Mouse (Mus musculus) thymus, postnatal 36 days (tissue): ENCODE measurements around the gene E2f6.

ENCODE experiments used
- DNase-seq, 2 experiments: peaks; one replicate each; pipeline ENCODE4 v3.0.0; 2022; ENCODE audit warnings: mixed read lengths in 2 of 2

Gene E2f6

DNA sequence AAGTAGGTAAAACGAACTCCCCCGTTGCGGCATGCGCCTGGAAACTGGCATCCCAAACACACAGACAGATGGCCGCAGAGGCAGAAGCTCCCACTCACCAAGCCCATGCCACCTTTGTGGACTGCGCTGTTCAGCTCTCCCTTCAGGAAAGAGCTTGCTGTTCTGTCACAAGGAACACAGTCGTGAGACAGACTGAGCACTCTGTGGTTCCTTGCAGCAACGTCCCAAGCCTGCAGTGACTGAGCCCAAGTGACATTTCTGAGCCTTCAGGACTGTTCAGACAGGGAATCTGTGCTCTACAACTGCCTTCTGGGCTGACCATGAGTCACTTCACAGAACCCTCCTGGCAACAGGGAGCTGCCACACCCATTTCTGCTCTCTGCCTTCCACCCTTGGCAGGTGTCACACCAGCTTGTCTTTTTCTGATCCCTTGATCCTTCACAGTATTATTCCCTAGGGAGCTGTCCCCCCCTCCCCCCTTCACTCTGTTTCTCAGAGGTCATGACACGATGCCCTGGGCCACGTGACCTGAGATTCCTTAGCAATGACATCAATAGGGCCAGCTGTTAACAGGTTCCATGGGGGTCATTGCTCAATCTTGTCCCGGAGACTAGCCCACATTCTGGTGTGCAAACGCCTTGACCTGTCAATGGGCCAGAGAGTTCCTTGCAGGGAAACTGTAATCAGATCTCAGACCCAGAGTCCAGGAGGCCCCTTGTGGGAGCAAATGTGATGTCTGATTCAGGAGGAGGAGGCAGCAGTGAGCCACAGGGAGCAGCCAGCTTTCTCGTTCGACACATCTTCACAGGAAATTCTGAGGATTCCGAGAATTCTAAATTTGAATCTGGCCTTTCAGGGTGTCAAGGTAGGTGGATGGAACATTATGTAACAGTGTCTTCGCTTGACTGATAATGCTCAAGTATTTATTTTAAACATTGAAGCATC lies 39.9 kb downstream of the E2f6 start:
- DNase-seq = no peak

DNA sequence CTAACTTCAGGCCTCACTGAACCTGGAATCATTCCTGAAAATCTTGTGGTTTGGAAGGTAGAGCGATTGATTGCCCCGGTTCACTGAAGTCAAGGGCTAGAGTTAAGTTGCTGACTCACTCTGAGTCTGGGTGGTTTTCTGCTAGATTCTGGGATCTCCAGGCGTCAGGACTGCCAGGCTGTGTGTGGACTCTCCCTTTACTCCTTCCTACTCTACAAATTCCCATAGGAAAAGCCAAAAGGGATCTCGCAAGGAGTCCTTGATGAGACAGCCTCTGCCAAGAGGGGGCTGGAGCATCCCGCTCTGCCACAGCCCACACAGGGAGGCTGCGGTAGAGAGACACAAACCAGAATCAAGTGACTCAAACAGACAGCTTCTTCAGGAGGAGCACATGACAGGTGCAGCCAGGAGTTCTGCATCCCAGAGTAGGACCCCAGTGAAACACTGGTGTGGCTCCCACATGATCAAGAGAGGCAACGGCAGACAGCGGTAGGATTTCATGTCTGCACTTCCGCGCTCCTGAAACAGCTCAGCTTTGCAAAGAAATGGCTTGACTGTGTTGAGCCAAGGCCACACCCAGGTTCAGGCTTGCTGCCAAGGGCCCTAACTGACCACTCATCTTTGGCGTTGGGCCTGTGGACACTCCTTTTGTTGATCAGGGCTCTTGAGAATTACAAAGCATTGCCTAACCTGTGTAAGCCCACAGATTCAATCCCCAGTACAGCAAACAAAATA lies 42.8 kb downstream of the E2f6 start:
- no peak for DNase-seq

DNA sequence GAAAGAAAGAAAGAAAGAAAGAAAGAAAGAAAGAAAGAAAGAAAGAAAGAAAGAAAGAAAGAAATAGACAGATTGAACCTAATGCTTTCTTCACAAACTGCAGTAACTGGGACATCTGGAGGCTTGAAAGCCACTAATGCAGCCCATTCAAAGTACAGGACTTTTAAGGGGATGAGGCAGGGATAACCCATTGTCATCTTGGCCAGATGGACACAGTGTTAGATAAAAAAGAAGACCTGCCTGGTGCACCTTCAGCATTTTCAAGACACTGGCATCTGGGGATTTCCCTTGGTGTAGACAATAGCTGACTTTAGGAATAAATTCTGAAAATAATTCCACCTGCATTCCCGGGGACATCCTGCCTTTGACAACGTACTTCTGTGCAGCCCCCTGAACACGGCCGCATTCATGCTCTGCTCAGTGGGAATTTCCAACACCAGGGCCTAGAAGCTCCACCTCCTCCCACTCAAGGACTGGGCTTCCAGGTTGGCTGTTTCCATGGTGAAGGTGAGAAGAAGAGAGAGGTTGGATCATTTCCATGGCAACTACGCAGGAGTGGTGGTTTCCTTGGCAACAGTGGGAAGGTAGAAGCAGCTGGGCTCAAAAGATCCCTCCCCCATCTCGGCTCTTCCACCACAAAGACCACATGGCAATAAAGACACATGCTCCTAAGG lies 45.0 kb downstream of the E2f6 start:
- no peak for DNase-seq

DNA sequence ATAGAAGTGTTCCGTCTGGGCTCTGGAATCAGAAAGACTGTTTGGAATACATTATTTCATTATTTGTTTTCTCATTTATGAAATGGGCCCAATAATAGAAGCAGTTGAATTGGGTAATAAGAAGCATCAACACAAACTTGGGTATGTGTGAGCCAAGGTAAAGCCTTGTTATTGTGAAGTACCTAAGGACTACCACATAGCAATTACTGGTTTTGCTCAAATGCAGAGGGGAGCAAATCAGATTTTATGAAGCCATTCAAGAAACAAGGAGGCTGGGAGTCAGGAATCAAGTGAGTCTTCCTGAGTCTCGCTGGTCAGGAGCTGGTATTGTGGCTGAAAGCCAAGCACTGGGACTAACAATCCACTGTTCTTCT lies 45.5 kb downstream of the E2f6 start:
- DNase-seq = no peak

DNA sequence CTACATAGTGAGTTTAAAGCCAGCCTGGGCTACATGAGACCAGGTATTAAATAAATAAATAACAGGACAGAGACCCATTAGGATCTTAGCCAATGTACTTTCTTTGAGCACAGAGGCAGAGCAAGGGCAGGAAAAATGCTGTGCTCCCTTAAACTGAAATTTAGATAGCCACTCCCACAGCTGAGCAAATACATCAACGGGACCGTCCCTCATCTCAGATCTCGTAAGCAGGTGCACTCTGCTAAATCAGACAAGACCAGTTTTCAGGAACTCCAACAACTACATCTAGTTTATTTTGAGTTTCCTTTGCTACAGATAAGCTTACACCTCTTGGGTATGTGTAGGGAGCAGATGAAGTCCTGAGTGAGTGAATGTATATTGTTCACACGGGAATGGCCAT lies 47.3 kb downstream of the E2f6 start:
- no peak for DNase-seq

DNA sequence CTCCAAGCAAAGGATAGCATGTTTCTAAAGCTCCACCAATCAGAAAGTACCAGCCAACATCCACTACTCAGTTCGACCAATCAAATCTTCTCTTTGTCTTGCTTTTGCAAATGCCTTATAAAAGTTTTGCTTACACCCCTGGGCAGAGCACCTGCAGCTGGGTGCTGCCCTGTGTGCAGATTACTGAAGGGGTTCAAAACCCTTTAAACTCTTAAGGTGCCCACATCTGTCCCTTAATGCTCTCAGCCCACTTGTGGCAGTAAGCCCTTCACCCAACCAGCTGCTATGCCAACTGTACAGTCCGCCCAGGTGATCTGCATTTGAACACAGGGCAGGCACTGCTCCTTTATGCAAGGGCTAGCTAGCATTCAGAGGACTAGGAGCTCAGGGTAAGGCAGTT lies 49.0 kb downstream of the E2f6 start:
- no peak for DNase-seq

DNA sequence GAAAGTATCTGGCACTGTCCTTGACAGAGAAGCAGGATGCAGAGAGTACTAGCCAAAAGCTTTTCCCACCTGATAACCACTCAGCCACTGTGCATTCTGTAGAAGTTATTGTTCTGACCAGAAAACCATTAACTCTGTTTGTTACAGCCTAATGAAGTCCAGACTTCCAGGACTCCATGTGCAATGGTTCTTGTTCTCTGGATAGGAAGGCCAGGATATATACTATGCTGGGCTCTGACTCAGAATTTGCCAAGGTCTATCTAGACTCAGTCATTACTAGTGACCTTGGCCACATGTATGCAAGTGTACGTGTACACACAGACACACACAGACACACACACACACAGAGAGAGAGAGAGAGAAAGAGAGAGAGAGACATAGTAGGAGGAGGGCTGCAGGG lies 49.8 kb downstream of the E2f6 start:
- no peak for DNase-seq

DNA sequence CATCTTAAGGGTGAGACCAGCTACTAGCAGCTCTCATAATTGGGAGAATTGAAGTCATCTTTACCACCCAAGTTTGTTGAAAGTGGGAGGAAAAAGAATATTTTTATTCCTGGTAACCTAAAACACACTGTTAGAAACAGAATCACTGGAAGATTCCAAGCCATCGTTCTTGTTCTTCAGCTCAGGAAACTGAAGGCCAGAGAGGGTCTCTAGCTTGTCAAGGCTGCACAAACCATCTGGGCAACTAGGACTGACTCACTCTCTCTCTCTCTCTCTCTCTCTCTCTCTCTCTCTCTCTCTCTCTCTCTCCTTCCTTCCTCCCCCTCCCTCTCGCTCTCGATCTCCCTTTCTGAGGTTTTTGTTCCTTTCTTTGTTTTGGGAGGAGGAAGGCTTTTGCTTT lies 50.2 kb downstream of the E2f6 start:
- no peak for DNase-seq

DNA sequence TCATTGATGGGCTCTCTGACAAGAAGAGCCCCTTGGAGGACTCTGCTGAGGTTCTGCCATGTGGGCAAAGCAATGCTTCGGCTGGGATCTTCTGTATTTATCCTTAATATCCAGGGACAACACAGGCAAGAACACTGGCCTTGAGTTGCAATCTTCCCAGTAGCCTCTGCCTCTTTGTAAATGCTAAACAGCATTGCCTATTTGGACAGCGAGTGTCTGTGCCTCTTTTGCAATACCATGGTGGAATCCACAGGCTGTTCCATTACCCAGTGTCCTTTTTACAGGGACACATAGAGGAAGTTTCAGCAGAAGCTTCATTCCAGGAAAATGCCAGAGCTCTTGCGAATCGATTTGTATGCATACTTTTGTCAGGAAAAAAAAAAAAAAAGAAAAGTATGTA lies 53.7 kb downstream of the E2f6 start:
- no peak for DNase-seq

DNA sequence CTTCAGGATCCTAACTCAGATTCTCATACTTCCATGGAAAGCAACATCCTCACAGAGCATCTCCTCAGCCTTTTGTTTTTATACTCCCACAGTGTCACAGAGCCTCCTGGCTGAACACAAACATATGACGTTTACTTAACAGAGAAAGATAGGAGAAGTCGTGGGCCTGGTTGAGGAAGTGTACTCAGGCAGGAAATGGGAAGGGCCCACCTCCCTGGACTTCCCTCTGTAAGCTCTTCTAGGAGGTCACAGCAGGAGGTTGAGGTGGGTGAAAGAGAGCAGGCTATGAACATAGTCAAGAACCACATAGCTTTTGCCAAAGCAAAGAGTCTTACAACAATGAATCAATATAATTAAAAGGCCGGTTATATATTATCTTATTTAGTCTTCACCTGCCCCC lies 55.1 kb downstream of the E2f6 start:
- no peak for DNase-seq

DNA sequence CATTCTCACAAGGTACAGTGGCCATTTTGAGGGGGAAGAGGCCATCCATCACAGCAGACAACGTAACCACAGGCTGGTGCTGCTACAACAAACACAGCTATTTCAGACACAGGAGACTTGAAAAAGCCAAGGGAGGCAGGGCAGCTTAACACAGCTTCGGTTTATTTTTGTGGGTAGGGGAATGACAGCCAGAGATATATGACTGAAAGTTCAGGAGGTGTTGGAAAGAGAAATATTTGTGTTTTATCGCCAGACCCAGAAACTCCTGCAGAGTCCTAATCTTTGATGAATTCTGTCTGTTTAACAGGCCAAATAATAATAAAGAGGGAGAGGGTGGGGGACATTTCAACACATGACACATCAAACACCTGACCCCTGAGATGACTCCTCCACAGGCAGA lies 55.7 kb downstream of the E2f6 start:
- no peak for DNase-seq

DNA sequence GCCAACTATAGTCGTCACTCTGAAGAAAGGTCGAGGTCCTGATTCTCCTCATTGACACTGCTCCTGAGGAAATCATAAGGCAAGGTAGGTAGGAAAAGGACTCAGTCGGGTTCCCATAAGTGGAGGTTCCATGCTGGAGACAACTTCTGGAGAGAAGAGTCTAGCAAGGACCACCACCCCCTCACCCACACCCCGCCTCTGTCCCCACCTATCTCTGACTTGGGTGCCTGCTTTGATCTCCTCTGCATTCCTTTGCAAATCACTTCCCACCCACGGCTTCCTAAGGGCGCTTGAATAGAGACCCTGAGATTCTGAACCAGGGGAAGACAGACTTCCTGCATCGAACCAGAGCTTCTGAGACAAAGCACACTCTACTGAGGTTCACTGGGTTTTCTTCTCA lies 56.5 kb downstream of the E2f6 start:
- DNase-seq = no peak

DNA sequence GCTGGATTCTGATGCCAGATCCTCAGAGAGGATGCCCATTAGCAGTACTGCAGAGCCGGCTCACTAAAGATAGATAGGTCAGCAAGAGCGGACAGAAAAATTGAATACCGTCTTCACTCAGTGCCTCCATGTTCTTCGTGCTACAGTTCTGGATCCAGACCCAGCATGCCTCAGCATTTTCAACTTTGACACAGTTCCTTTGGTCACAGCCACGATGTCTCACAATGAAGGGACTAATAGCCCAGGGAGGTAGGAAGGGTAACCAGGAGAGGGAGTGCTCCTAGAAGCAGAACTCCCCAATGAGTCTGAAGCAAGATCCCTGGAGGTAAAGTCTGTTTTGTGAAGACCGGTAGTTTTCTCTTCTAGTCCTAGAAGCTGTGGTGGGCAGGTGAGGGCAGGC lies 57.9 kb downstream of the E2f6 start:
- no peak for DNase-seq

DNA sequence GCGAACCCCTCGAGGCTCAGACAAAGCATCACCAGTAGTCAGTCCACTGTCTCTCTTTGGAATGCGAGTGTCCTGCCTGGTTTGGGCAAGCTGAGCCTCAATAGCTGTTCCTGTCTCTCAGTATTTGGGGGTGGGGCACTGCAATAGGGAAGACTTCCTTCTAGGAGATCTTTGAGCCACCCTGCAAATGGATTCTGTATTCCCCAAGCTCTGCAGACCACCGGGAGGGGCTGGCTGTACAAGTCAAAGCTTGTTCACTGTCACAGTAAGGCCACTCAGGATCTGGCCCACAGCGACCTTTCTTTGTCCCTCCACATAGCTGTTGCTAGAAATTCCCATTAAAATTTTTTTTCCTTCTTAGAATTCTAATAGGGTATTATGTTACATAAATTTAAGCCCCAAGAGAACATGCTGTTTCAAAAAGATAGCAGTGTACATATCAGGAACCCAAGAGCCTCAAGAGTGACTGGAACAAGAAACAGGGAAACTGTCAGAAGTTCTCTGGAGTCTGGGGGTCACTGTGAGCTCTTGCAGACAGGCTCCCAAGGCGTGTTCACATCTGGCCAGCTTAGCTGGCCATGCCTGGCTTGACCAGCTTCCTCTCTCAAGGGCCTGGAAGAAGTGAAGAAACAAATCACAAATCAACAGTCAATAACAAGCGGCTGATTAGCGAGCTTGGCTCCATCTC lies 58.5 kb downstream of the E2f6 start:
- DNase-seq = no peak

DNA sequence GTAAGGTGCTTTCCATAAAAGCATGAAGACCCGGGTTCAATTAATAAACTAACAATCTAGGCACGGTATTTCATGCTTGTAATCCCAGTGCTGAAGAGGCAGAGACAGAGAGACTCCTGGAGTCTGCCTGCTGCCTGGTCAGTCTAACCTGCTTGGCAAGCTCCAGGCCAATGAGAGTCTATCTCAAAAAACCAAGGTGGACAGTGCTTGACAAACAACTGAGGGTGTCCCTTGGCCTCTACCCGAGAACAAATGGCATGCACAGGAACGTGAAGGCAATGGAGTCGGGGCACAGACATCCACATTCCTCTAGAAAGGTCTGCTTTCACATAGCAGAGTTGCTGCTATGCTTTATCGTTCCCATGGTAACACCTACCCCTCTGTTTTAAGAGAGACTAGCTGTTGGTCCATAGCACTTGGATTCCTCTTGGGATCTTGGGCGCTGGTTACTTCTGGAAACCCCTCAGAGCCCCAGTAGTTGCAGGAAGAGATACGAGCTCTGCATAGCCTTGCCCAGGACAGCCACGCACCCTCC lies 59.2 kb downstream of the E2f6 start:
- no peak for DNase-seq

DNA sequence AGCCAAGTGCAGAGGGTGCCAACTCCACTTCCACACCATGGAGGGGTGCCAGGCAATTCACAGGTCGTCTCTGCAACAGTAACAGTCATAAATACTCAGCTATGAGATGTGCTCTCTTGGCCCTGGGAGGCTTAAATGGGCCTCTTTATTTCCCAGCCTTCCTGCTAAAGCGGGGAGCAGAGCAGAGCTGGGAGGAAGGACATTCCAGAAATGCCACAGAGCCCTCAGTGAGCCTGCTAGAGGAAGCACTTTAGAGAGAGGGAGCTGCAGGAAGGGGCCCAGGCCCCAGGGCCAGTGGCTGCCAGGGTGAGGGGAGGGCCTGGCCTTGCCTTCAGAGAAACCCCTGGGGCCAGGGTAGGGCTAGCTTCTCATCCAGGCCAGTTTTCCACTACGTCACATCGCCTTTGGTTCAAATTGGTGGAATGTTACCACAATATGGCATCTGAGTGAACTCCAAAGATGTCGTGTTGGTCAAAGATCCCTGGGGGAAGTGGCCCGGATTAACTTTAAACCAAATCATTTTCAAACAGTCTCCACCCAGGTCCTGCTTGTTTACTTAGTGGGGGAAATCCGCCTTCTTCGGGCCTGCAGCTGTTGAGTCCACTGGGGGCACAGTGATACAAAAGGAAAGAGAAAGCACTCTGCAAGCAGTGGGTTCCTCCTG lies 59.8 kb downstream of the E2f6 start:
- DNase-seq = no peak

DNA sequence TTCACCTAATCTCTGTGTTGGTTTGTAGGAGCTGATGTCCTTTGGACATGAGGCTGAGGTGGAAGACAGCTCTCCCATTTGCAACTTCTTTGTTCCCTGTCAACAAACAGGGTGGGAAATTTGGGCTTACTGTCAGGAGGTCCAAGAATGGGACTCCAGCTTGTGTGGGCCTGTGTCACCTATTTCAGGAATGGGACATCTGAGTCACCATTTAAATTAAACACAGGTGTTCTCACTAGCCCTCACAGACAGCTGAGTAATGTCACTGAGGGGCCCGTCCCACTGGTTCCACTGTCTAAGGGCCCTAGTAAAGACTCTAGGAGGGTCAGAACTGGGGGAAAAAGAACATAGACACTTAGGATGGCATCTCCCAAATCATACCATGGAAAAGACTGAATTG lies 61.2 kb downstream of the E2f6 start:
- DNase-seq = no peak

DNA sequence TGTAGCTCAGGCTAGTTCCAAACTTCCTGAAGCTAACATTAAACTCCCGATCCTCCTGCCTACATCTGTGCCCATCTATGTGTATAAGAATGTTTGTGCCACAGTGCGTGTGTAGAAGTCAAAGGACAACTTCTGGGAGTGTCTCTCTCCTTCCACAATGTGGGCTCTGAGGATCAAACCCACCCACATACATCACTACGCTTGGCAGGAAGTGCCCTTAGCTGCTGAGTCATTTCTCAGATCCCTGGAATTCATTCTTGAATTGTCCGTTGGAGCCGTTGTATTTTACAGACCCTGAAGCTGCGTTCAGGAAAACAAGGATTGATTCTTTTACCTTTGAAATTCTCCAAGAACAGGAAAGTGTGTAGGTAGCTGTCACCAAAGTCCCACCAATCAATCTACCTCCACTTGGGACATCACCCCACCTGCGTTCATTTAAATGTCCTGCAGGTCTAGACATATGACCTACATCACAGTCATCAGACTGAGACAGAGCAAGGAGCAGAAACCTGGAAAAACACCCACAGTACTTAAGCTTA lies 62.2 kb downstream of the E2f6 start:
- no peak for DNase-seq

DNA sequence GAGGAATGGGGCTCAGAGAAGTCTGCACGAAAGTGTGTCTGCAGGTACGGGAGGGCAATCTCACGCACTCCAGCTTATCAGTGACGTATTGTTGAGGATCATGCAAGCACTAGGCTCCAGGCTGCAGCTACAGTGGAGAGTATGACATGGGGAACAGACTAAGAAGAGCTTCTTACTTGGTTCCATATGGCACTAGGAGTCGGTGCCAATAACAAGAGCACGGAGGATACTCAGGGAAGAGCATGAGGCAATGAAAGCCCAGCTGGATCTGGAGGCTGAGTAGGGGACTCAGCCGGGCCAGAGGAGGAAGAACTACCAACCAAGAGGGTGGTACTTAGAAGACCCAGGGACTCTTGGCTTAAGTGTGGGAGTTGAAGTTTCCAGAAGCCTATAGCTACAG lies 62.8 kb downstream of the E2f6 start:
- DNase-seq = no peak

DNA sequence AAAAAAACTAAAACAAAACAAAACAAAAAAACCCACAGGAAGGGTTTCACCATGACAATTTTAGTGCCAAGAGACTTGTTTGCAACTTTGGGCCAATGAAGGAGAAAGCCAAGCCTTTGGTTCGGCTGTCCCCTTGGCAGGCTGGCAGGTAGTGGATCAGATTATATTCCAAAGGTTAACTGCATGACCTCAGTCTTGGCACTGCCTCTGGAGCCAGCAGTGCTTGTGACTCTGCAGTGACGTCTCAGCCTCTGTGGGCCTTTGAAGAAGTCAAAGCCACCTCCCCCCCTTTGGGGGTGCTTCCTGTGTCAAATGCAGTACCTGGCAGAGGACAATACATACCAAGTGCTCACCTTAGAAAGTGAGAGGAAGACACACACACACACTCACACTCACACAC lies 63.3 kb downstream of the E2f6 start:
- DNase-seq = peak; percentile 59 to 72

DNA sequence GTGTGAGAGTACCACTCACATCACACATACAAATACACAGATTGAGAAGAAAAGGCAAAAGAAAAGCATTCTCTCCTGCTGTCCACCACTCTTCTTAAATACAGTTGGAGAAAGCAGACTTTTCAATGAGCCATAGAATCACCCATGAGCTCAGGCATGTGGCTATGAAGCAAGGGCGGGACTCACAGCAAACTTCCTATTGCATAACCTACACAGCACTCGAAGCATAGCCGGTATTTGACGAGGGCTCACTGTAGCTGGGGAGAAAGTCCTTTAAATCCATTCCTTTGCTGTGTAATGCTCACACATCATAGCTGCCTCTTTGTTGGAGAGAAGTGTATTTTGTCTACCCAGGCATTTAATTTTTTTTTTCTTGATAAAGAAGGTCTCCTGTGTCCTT lies 64.5 kb downstream of the E2f6 start:
- no peak for DNase-seq

DNA sequence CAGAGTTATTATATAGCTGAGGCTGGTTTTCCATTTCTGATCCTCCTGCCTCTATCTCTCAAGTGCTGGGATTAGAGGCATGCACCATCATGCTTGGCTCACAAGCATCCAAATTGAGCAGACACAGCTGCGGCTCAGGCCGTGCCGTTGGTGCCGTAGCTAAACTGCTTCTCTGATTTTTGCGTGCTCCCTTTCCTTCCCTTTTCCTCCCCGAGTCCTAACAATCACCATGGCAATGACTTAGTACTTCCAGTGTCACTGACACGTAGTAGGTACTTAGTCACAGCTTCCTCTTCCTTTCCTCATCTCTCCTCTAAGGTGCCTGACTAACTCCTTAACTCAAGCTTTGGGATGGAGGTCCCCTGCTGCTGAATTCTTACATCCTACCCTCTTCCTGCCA lies 64.9 kb downstream of the E2f6 start:
- no peak for DNase-seq
